Mouse (Mus musculus) myocyte (in vitro differentiated cells): ENCODE data around the gene Pkdcc. TPM values are rescaled to one million over a fixed set of nuclear protein-coding genes. Genes with fewer than 3 reads are reported as not detected.

Experiments used
- H3K27me3 ChIP-seq: one replicate; pipeline ENCODE4 v1.6.1; 2011; ENCODE audit not compliant: control insufficient read depth, insufficient read depth, insufficient read length
- H3K36me3 ChIP-seq: one replicate; pipeline ENCODE4 v1.6.1; 2011; ENCODE audit not compliant: control insufficient read depth, insufficient read depth
- H3K4me2 ChIP-seq: one replicate; pipeline ENCODE4 v1.6.1; 2011; ENCODE audit warnings: low read depth, control low read depth
- H3K4me3 ChIP-seq: one replicate; pipeline ENCODE4 v1.5.1; 2011; ENCODE audit warnings: mild to moderate bottlenecking, control low read depth, moderate library complexity
- H3K79me2 ChIP-seq: one replicate; pipeline ENCODE4 v1.6.1; 2011; ENCODE audit not compliant: control insufficient read depth, insufficient read depth
- H3ac ChIP-seq: one replicate; pipeline ENCODE4 v1.6.1; 2011; ENCODE audit not compliant: control insufficient read depth, insufficient read length
- CEBPB ChIP-seq: IDR thresholded peaks from 2 replicates; pipeline ENCODE4 v1.6.1; 2011; ENCODE audit warnings: mild to moderate bottlenecking, moderate library complexity; ENCODE audit not compliant: poor library complexity, insufficient read depth, severe bottlenecking
- E2F4 ChIP-seq: IDR thresholded peaks from one replicate; pipeline ENCODE4 v1.6.1; 2011; ENCODE audit warnings: mild to moderate bottlenecking, control low read depth, moderate library complexity; ENCODE audit not compliant: insufficient read depth
- MAX ChIP-seq: IDR thresholded peaks from one replicate; pipeline ENCODE4 v1.6.1; 2011; ENCODE audit warnings: low read depth, mild to moderate bottlenecking, control low read depth
- MYOD1 ChIP-seq, 3 experiments: IDR thresholded peaks; one replicate each; pipeline ENCODE4 v1.6.1; 2011; ENCODE audit warnings: control low read depth in 2 of 3, low read depth in 2 of 3, mild to moderate bottlenecking in 2 of 3, moderate library complexity in 1 of 3; ENCODE audit not compliant: insufficient read length in 2 of 3, control insufficient read depth in 1 of 3
- MYOG ChIP-seq, 3 experiments: IDR thresholded peaks; one replicate each; pipeline ENCODE4 v1.6.1; 2011; ENCODE audit warnings: control low read depth in 2 of 3, low read depth in 2 of 3, mild to moderate bottlenecking in 2 of 3; ENCODE audit not compliant: insufficient read length in 2 of 3, control insufficient read depth in 1 of 3, insufficient read depth in 1 of 3
- POLR2A ChIP-seq: IDR thresholded peaks from one replicate; pipeline ENCODE4 v1.6.1; 2011; ENCODE audit warnings: low read depth, mild to moderate bottlenecking, control low read depth, moderate library complexity; ENCODE audit not compliant: insufficient read length
- POLR2AphosphoS2 ChIP-seq: IDR thresholded peaks from one replicate; pipeline ENCODE4 v1.6.1; 2011; ENCODE audit warnings: low read depth, control low read depth; ENCODE audit not compliant: insufficient read length
- REST ChIP-seq: IDR thresholded peaks from one replicate; pipeline ENCODE4 v1.6.1; 2011; ENCODE audit warnings: mild to moderate bottlenecking, control low read depth, moderate library complexity; ENCODE audit not compliant: insufficient read depth, insufficient read length
- TCF12 ChIP-seq: IDR thresholded peaks from one replicate; pipeline ENCODE4 v1.6.1; 2011; ENCODE audit warnings: mild to moderate bottlenecking, control low read depth; ENCODE audit not compliant: poor library complexity, insufficient read depth, severe bottlenecking
- TCF3 ChIP-seq: IDR thresholded peaks from one replicate; pipeline ENCODE4 v1.6.1; 2011; ENCODE audit warnings: low read depth, control low read depth; ENCODE audit not compliant: insufficient read length
- USF1 ChIP-seq: IDR thresholded peaks from one replicate; pipeline ENCODE4 v1.6.1; 2011; ENCODE audit warnings: low read depth, mild to moderate bottlenecking, control low read depth, moderate library complexity
- polyA plus RNA-seq: library from polyadenylated mRNA; unstranded; fragments of >200 nt; fragmentation: generic; extraction: Trizol; gene quantifications from one replicate; pipeline ENCODE4 v1.2.1, GENCODE M21; 2012; ENCODE audit warnings: missing spikeins

The Pkdcc gene
- polyA plus RNA-seq, 1 experiment: 14.1 TPM

DNA sequence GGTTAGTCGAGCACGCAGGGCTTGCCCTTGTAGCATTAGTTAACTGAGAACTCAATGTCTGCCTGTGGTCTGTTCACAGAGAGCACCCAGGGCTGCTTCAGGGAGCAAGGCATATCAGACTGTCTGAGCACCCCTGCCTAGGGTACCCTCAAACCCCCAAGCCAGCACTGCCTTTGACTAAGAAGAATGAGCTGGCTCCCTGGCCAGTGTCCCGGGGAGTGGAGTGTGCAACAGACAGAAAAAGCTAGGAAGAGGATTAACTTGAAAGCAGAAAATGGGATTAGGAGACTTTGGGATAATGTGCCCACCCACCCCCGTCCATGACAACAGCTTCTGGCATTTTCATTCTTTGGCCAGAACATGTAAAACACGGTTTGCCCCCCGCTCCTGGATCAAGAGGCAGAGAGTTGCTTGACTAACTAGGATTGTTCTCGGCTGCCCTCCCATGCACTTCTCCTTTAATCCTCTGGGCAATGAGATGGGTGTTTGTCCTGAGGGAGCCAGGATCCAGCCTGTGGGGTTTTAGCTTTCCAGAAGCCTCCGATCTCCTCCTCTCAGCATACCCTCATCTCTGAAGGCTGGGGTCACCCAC, 11.4 kb downstream of the Pkdcc start:
- no peak overlapping the region for H3K4me2 ChIP-seq
- H3K79me2 ChIP-seq: no peaks in the 10 kb centered on the region
- H3ac ChIP-seq: no peak overlapping the region
- H3K27me3 ChIP-seq: no peaks in the 10 kb centered on the region
- no peak for TF ChIP-seq TCF12
- H3K36me3 ChIP-seq: no peaks in the 10 kb centered on the region
- H3K4me3 ChIP-seq: no peak overlapping the region

GRCm38 (mm10) chr17:83231357-83231756, 16.3 kb downstream of the Pkdcc start:
- Histone ChIP-seq H3K4me2 (no peak overlapping the region), H3ac (no peak overlapping the region), H3K4me3 (no peak overlapping the region), H3K27me3 (no peaks in the 10 kb centered on the region), H3K36me3 (no peaks in the 10 kb centered on the region), H3K79me2 (no peaks in the 10 kb centered on the region)
- TF ChIP-seq CEBPB (no peak), POLR2A (no peak), TCF3 (no peak), POLR2AphosphoS2 (no peak), MYOD1 (IDR thresholded peaks at IDR 0.05; ENCODE audit: control insufficient read depth in 1 of 3, insufficient read length in 2 of 3, low read depth in 2 of 3) (no peak), TCF12 (no peak), E2F4 (no peak)

DNA sequence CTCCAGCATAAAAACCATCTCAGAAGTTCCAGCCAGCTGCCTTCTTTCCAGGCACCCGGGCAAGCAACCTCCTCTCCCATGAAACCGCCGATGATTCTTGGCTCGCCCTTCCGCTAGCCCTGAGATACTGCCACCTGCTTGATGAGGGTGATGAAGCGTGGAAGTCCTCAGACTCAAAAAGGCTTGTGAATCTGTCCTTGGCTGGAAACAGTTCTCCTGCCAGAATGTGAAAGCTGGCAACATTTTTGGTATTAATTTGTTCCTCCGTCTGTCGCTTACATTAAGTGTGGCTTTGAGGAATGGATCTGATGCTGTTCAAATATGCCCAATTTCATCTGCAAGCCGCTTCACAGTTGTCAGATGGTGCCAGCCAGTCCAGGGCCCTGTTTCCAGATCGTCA, 20.1 kb downstream of the Pkdcc start:
- Histone ChIP-seq H3K4me2 (no peak overlapping the region), H3ac (no peak overlapping the region), H3K79me2 (no peaks in the 10 kb centered on the region), H3K27me3 (no peaks in the 10 kb centered on the region), H3K36me3 (no peaks in the 10 kb centered on the region), H3K4me3 (no peak overlapping the region)
- TF ChIP-seq CEBPB: no peak
- no peak for TF ChIP-seq TCF12
- TF ChIP-seq MAX: no peak
- no peak for TF ChIP-seq REST
- no peak for TF ChIP-seq MYOG (IDR thresholded peaks at IDR 0.05; ENCODE audit: control insufficient read depth in 1 of 3, insufficient read depth in 1 of 3, insufficient read length in 2 of 3, low read depth in 2 of 3)

GRCm38 (mm10) chr17:83236202-83236601, 21.1 kb downstream of the Pkdcc start:
- Histone ChIP-seq H3K4me3 (no peak overlapping the region), H3K79me2 (no peaks in the 10 kb centered on the region), H3K4me2 (no peak overlapping the region), H3ac (no peak overlapping the region), H3K27me3 (no peaks in the 10 kb centered on the region), H3K36me3 (no peaks in the 10 kb centered on the region)
- TF ChIP-seq POLR2AphosphoS2 (no peak), USF1 (no peak), CEBPB (no peak)

- Histone ChIP-seq H3K79me2 (no peaks in the 10 kb centered on the region), H3ac (no peak overlapping the region), H3K36me3 (no peaks in the 10 kb centered on the region), H3K4me2 (no peak overlapping the region), H3K4me3 (no peak overlapping the region), H3K27me3 (no peaks in the 10 kb centered on the region)
- TF ChIP-seq POLR2AphosphoS2: no peak
- peak in 2 of 3 experiments; percentile 70 to 75 for TF ChIP-seq MYOG (IDR thresholded peaks at IDR 0.05; ENCODE audit: control insufficient read depth in 1 of 3, insufficient read depth in 1 of 3, insufficient read length in 2 of 3, low read depth in 2 of 3)
- TF ChIP-seq MYOD1 (IDR thresholded peaks at IDR 0.05; ENCODE audit: control insufficient read depth in 1 of 3, insufficient read length in 2 of 3, low read depth in 2 of 3): peak in 2 of 3 experiments; percentile 79 to 93
Measured at GRCm38 (mm10) chr17:83238123-83239058, 23.3 kb downstream of the Pkdcc start.

DNA sequence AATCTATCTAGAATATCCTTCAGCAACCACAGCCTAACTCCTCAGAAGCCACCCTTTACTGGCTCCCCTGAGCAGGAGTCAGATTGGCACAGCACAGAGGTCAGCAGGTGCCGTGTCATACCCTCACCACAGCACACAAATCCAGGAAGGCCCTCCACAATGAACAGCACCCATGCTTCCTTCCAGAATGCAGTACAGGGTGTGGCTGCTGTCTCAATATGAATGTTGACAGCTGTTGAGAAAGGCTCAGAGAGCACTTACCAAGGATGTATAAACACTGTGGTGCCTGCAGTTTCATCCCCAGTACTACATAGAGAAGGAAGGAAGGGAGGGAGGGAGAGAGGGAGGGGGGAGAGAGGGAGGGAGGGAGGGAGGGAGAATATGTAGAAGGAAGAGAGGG, 29.4 kb downstream of the Pkdcc start:
- Histone ChIP-seq H3K27me3 (peaks cover 6% of the 10 kb centered on the region), H3K79me2 (no peaks in the 10 kb centered on the region), H3ac (no peak overlapping the region), H3K36me3 (no peaks in the 10 kb centered on the region), H3K4me3 (no peak overlapping the region), H3K4me2 (no peak overlapping the region)
- TF ChIP-seq MYOG (IDR thresholded peaks at IDR 0.05; ENCODE audit: control insufficient read depth in 1 of 3, insufficient read depth in 1 of 3, insufficient read length in 2 of 3, low read depth in 2 of 3): peak in 1 of 3 experiments; percentile 46
- peak in 2 of 3 experiments; percentile 24 to 78 for TF ChIP-seq MYOD1 (IDR thresholded peaks at IDR 0.05; ENCODE audit: control insufficient read depth in 1 of 3, insufficient read length in 2 of 3, low read depth in 2 of 3)
- no peak for TF ChIP-seq TCF3
- no peak for TF ChIP-seq POLR2AphosphoS2
